21 mouse cellular contexts compared by ENCODE assay signal in the genomic region with DNA sequence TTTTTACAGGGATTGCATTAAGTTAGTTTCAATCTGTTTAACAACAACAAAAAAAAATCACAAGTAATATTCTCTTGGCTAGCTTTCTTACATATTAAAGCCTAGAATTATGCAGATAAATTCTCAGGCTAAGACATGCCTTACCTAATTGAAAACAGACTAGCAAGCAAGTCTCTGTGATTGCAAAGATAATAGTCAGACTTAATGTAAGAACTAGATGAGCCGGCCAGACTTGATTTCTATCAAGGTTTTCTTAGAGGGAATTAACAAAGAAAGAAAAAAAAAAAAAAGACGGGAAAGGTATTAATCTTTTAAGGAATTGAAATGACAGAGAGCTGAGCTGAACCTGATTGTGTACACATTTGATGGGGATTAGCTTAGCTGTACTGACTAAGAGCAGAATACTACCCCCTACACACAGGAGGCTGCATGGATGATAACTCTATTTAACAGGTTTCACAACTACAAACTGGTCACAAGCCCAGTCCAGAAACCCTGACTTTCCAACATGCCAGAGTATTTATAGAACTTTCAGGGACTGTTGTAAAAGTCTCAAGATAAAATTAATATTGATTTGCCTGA.
"Had no signal": no experiment of that assay in that cellular context is flagged by ENCODE, and none has a peak within 500 bp of the region (broad histone marks: within the 10 kb centered on the region; RNA-seq: fewer than 3 reads in every experiment).

No protein-coding gene starts in this region.

- H3K36me3 ChIP-seq: limb, embryonic 12.5 days; liver, embryonic 12.5 days; liver, embryonic 15.5 days; lung, embryonic 15.5 days; midbrain, embryonic 10.5 days; midbrain, embryonic 13.5 days had no signal

- H3K27ac ChIP-seq: kidney, postnatal 0 days; left cerebral cortex, adult 2 months; limb, embryonic 12.5 days; liver, embryonic 12.5 days; liver, embryonic 15.5 days; lung, embryonic 15.5 days; midbrain, embryonic 10.5 days; midbrain, embryonic 13.5 days had no signal

- DNase-seq: kidney, adult 2 months; kidney, postnatal 36 days; layer of hippocampus, postnatal 36 days; liver; lung, adult 18-20 months; lung, postnatal 10 days; lung, postnatal 36 days; right cerebral cortex, adult 18-20 months; right cerebral cortex, postnatal 14 days; right cerebral cortex, postnatal 4 days; thymus, postnatal 25 days had no signal

- H3K4me3 ChIP-seq: left cerebral cortex, adult 2 months; limb, embryonic 12.5 days; liver, embryonic 12.5 days; liver, embryonic 15.5 days; lung, embryonic 15.5 days; megakaryocyte, embryonic 14.5 days; midbrain, embryonic 10.5 days; midbrain, embryonic 13.5 days had no signal

- H3K4me1 ChIP-seq: limb, embryonic 12.5 days; liver, embryonic 12.5 days; liver, embryonic 15.5 days; lung, embryonic 15.5 days; megakaryocyte, embryonic 14.5 days; midbrain, embryonic 10.5 days; midbrain, embryonic 13.5 days had no signal

- H3K9ac ChIP-seq: limb, embryonic 12.5 days; liver, embryonic 12.5 days; liver, embryonic 15.5 days; lung, embryonic 15.5 days; midbrain, embryonic 13.5 days had no signal

- ATAC-seq: intestine, postnatal 0 days; liver, embryonic 12.5 days; midbrain, embryonic 13.5 days had no signal

- H3K27me3 ChIP-seq: limb, embryonic 12.5 days; liver, embryonic 12.5 days; liver, embryonic 15.5 days; lung, embryonic 15.5 days; megakaryocyte, embryonic 14.5 days; midbrain, embryonic 13.5 days had no signal

- H3K9me3 ChIP-seq: liver, embryonic 12.5 days; liver, embryonic 15.5 days; lung, embryonic 15.5 days; midbrain, embryonic 10.5 days; midbrain, embryonic 13.5 days had no signal

- H3K4me2 ChIP-seq: limb, embryonic 12.5 days; liver, embryonic 12.5 days; liver, embryonic 15.5 days; lung, embryonic 15.5 days; midbrain, embryonic 13.5 days had no signal
